In the genomic region with DNA sequence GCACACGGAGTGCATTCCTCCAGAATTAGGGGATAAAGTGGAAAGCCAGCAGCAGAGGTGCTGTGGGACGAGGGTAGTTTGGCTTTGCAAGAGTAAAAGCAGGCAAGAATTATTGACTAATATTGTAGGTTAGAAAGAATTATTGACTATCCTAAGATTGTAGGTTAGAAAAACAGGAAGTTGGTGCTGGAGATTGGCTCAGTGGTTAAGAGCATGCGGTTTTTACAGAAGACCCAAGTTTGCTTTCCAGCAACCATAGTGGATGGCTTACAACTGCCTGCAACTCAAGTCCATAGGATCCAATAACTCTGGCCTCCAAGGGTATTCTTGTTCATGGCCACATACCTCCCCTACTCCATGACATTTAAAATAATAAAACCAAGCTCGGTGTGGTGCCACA, we compare ENCODE assay signal across 23 mouse cellular contexts. TPM values are rescaled to one million over a fixed set of nuclear protein-coding genes. Genes with fewer than 3 reads are reported as not detected.
"Had no signal": no experiment of that assay in that cellular context is flagged by ENCODE, and none has a peak within 500 bp of the region (broad histone marks: within the 10 kb centered on the region; RNA-seq: fewer than 3 reads in every experiment).

No protein-coding gene starts in this region.

- H3K4me3 ChIP-seq: layer of hippocampus, adult 2 months; limb, embryonic 10.5 days; limb, embryonic 13.5 days; liver, embryonic 12.5 days; liver, embryonic 15.5 days; lung, embryonic 15.5 days; midbrain, embryonic 13.5 days; neural tube, embryonic 12.5 days; neural tube, embryonic 15.5 days; stomach, embryonic 15.5 days had no signal

- DNase-seq: kidney, adult 18-20 months; kidney, postnatal 25 days; layer of hippocampus, adult 9-11 months; liver; retina, postnatal 1 day; right cerebral cortex, postnatal 25 days; spleen, adult 18-20 months; thymus, postnatal 14 days had no signal

- H3K9me3 ChIP-seq: limb, embryonic 10.5 days; limb, embryonic 13.5 days; liver, embryonic 12.5 days; liver, embryonic 15.5 days; lung, embryonic 15.5 days; midbrain, embryonic 13.5 days; neural tube, embryonic 12.5 days; neural tube, embryonic 15.5 days; stomach, embryonic 15.5 days had no signal

- H3K36me3 ChIP-seq: limb, embryonic 10.5 days; limb, embryonic 13.5 days; liver, embryonic 12.5 days; liver, embryonic 15.5 days; lung, embryonic 15.5 days; midbrain, embryonic 13.5 days; neural tube, embryonic 12.5 days; neural tube, embryonic 15.5 days; stomach, embryonic 15.5 days had no signal

- H3K27ac ChIP-seq: kidney, postnatal 0 days; layer of hippocampus, adult 2 months; limb, embryonic 10.5 days; limb, embryonic 13.5 days; liver, embryonic 12.5 days; liver, embryonic 15.5 days; lung, embryonic 15.5 days; midbrain, embryonic 13.5 days; neural tube, embryonic 12.5 days; neural tube, embryonic 15.5 days; stomach, embryonic 15.5 days had no signal

- H3K9ac ChIP-seq: limb, embryonic 13.5 days; liver, embryonic 12.5 days; liver, embryonic 15.5 days; lung, embryonic 15.5 days; midbrain, embryonic 13.5 days; neural tube, embryonic 12.5 days; neural tube, embryonic 15.5 days; stomach, embryonic 15.5 days had no signal

- ATAC-seq: intestine, embryonic 16.5 days; liver, embryonic 12.5 days; midbrain, embryonic 13.5 days; midbrain, embryonic 16.5 days had no signal

- H3K4me2 ChIP-seq: limb, embryonic 13.5 days; liver, embryonic 12.5 days; liver, embryonic 15.5 days; lung, embryonic 15.5 days; midbrain, embryonic 13.5 days; neural tube, embryonic 12.5 days; neural tube, embryonic 15.5 days; stomach, embryonic 15.5 days had no signal

- H3K27me3 ChIP-seq: limb, embryonic 13.5 days; liver, embryonic 15.5 days; lung, embryonic 15.5 days; midbrain, embryonic 13.5 days; neural tube, embryonic 12.5 days; neural tube, embryonic 15.5 days; stomach, embryonic 15.5 days had no signal

RNA-seq across cellular contexts. Expression of a gene that starts 9.2 kb away (rescaled TPM):
- total RNA-seq: left cerebral cortex, adult 18-20 months; left cerebral cortex, postnatal 25 days had no signal
